Mouse (Mus musculus): ENCODE data around the gene Agxt. TPM values are rescaled to one million over a fixed set of nuclear protein-coding genes. Genes with fewer than 3 reads are reported as not detected.

Gene Agxt
- polyA plus RNA-seq, 1 experiment from 2014 or later, result not detected

DNA sequence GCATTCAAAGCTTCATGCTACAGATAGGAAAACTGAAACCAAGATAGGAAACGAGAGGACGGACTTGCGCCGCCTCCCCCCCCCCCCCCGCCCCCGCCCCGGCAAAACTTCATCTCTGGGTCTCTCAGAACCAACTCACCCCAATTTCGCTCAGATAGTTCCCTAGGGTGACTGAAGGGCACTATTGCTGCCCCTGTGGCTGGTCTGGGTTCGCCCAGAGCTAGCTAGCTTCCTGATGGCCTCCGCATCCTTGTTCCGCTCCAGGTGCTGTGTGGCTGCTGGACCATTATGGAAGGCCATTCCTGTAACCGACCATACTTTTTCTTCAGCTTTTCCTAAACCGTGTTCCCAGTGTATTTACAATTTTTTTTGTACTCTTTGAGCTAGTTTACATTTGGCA lies 19.6 kb upstream of the Agxt start:
- H3K4me2 ChIP-seq (ENCODE audit: low read length), result peak overlapping the region; percentile 54
- DNase-seq (ENCODE audit: low spot score) (no peak), ATAC-seq (replicated peaks; ENCODE audit: low FRiP score, low TSS enrichment, low read depth) (0 out of 2 replicates have a peak, but pooled peaks have one; percentile 30)
- no peak overlapping the region for H3K27ac ChIP-seq (ENCODE audit: low read depth)
- no peaks in the 10 kb centered on the region for H3K36me3 ChIP-seq (ENCODE audit: control insufficient read depth, insufficient read depth, low read length)
- no peak overlapping the region for H3K9ac ChIP-seq (ENCODE audit: low read length)
- H3K27me3 ChIP-seq (replicated peaks; ENCODE audit: control insufficient read depth, insufficient read depth, low read length), result no peaks in the 10 kb centered on the region
- WGBS, result 26% methylated on average over 13 of the region's 13 CpGs
- no peaks in the 10 kb centered on the region; the same call in 1 of the 2 replicates for H3K4me1 ChIP-seq (replicated peaks; ENCODE audit: control insufficient read depth, insufficient read depth, low read length)
- H3K4me3 ChIP-seq (ENCODE audit: low read depth, low read length), result peak overlapping the region; percentile 29
- H3K9me3 ChIP-seq (ENCODE audit: control insufficient read depth, low read length), result 0 out of 2 replicates have a peak, but pooled peaks cover 2% of the 10 kb centered on the region

GRCm38 (mm10) chr1:93118816-93119215 lies 16.2 kb upstream of the Agxt start:
- ATAC-seq (replicated peaks; ENCODE audit: low FRiP score, low TSS enrichment, low read depth) (no peak), DNase-seq (ENCODE audit: low spot score) (no peak)
- Histone ChIP-seq H3K4me3 (ENCODE audit: low read depth, low read length) (no peak overlapping the region), H3K4me1 (replicated peaks; ENCODE audit: control insufficient read depth, insufficient read depth, low read length) (no peaks in the 10 kb centered on the region; the same call in 1 of the 2 replicates), H3K4me2 (ENCODE audit: low read length) (no peak overlapping the region), H3K9me3 (ENCODE audit: control insufficient read depth, low read length) (no peaks in the 10 kb centered on the region), H3K27ac (ENCODE audit: low read depth) (no peak overlapping the region), H3K36me3 (ENCODE audit: control insufficient read depth, insufficient read depth, low read length) (no peaks in the 10 kb centered on the region), H3K27me3 (replicated peaks; ENCODE audit: control insufficient read depth, insufficient read depth, low read length) (no peaks in the 10 kb centered on the region), H3K9ac (ENCODE audit: low read length) (no peak overlapping the region)
- 55% methylated on average over 4 of the region's 4 CpGs for WGBS

DNA sequence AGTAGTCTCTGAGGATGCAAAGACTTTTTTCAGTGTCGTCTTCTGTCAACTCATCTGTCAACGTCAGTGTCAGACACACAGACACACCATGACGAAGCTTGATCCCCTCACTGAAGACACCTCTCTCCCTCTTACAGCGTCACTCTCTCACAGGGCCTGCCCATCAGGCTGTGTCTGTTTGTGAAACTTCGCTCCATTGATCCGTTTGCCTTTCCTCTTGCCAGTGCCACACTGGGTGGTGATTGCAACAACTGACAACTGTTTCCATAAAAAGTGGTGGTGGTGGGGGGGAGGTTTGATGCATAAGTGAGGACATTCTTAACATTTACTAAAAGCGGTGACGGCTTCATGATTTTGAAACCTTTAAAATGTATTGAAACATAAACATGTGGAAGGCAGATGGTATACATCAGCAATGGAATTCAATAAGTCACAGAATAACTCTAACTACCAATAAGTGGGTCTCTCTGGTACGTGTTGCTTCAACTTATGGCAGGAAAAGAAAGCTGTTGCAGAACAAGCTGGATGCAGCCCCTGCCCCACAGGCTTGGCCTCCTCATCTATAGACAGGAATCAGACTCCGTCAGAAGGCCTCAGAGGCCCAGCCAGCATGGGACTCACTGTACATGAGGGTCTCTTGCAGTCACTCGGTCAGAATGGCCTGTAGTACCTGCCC lies 11.7 kb upstream of the Agxt start:
- H3K9me3 ChIP-seq (ENCODE audit: control insufficient read depth, low read length), result no peaks in the 10 kb centered on the region
- no peak overlapping the region for H3K27ac ChIP-seq (ENCODE audit: low read depth)
- DNase-seq (ENCODE audit: low spot score), result no peak

GRCm38 (mm10) chr1:93124066-93124465 lies 11.0 kb upstream of the Agxt start:
- ATAC-seq (replicated peaks; ENCODE audit: low FRiP score, low TSS enrichment, low read depth) (no peak), DNase-seq (ENCODE audit: low spot score) (no peak)
- Histone ChIP-seq H3K4me3 (ENCODE audit: low read depth, low read length) (no peak overlapping the region), H3K27ac (ENCODE audit: low read depth) (no peak overlapping the region), H3K36me3 (ENCODE audit: control insufficient read depth, insufficient read depth, low read length) (no peaks in the 10 kb centered on the region), H3K4me2 (ENCODE audit: low read length) (no peak overlapping the region), H3K9ac (ENCODE audit: low read length) (no peak overlapping the region), H3K4me1 (replicated peaks; ENCODE audit: control insufficient read depth, insufficient read depth, low read length) (no peaks in the 10 kb centered on the region), H3K9me3 (ENCODE audit: control insufficient read depth, low read length) (no peaks in the 10 kb centered on the region), H3K27me3 (replicated peaks; ENCODE audit: control insufficient read depth, insufficient read depth, low read length) (no peaks in the 10 kb centered on the region)
- WGBS, result 67% methylated on average over 8 of the region's 8 CpGs

More for the DNA sequence above, 11.7 kb upstream of the Agxt start:
- no peak overlapping the region for H3K4me3 ChIP-seq (ENCODE audit: low read depth, low read length)
- no peaks in the 10 kb centered on the region for H3K36me3 ChIP-seq (ENCODE audit: control insufficient read depth, insufficient read depth, low read length)
- no peak overlapping the region for H3K9ac ChIP-seq (ENCODE audit: low read length)
- 62% methylated on average over 11 of the region's 11 CpGs for WGBS
- no peak overlapping the region for H3K4me2 ChIP-seq (ENCODE audit: low read length)
- no peaks in the 10 kb centered on the region for H3K27me3 ChIP-seq (replicated peaks; ENCODE audit: control insufficient read depth, insufficient read depth, low read length)
- no peaks in the 10 kb centered on the region for H3K4me1 ChIP-seq (replicated peaks; ENCODE audit: control insufficient read depth, insufficient read depth, low read length)
- no peak for ATAC-seq (replicated peaks; ENCODE audit: low FRiP score, low TSS enrichment, low read depth)

DNA sequence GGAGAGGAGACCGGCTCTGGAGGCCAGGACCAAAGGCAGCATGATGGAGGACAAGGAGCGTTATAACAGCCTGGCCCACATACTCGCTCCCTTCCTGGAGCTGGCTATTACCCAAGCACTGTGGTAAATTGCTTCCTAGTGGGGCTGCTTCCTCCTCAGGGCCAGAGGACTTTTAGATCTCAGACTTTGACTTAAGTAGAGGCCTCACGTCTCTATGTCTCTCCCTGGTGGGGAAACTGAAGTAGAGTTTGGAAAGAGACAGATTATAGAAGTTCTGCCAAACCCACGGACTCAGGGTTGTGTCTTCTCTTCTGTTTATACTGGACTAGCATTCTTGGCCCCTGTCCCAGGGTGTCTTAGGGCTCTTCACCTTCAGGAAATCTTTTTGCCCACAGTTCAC lies 9.8 kb upstream of the Agxt start:
- ATAC-seq (replicated peaks; ENCODE audit: low FRiP score, low TSS enrichment, low read depth) (no peak), DNase-seq (ENCODE audit: low spot score) (no peak)
- no peaks in the 10 kb centered on the region for H3K9me3 ChIP-seq (ENCODE audit: control insufficient read depth, low read length)
- H3K27me3 ChIP-seq (replicated peaks; ENCODE audit: control insufficient read depth, insufficient read depth, low read length), result no peaks in the 10 kb centered on the region
- H3K4me1 ChIP-seq (replicated peaks; ENCODE audit: control insufficient read depth, insufficient read depth, low read length), result no peaks in the 10 kb centered on the region
- H3K9ac ChIP-seq (ENCODE audit: low read length), result no peak overlapping the region
- no peaks in the 10 kb centered on the region for H3K36me3 ChIP-seq (ENCODE audit: control insufficient read depth, insufficient read depth, low read length)
- H3K4me3 ChIP-seq (ENCODE audit: low read depth, low read length), result no peak overlapping the region
- H3K27ac ChIP-seq (ENCODE audit: low read depth), result no peak overlapping the region
- no peak overlapping the region for H3K4me2 ChIP-seq (ENCODE audit: low read length)
- WGBS, result 49% methylated on average over 5 of the region's 5 CpGs

GRCm38 (mm10) chr1:93128209-93128608 lies 6.8 kb upstream of the Agxt start:
- Histone ChIP-seq H3K36me3 (ENCODE audit: control insufficient read depth, insufficient read depth, low read length) (no peaks in the 10 kb centered on the region), H3K4me3 (ENCODE audit: low read depth, low read length) (no peak overlapping the region), H3K27ac (ENCODE audit: low read depth) (no peak overlapping the region), H3K9me3 (ENCODE audit: control insufficient read depth, low read length) (no peaks in the 10 kb centered on the region), H3K27me3 (replicated peaks; ENCODE audit: control insufficient read depth, insufficient read depth, low read length) (no peaks in the 10 kb centered on the region), H3K4me2 (ENCODE audit: low read length) (no peak overlapping the region), H3K9ac (ENCODE audit: low read length) (no peak overlapping the region), H3K4me1 (replicated peaks; ENCODE audit: control insufficient read depth, insufficient read depth, low read length) (no peaks in the 10 kb centered on the region)
- WGBS, result 78% methylated on average over 8 of the region's 8 CpGs
- ATAC-seq (replicated peaks; ENCODE audit: low FRiP score, low TSS enrichment, low read depth), result no peak
- no peak for DNase-seq (ENCODE audit: low spot score)

GRCm38 (mm10) chr1:93128710-93129349 lies 6.2 kb upstream of the Agxt start:
- Histone ChIP-seq H3K4me3 (ENCODE audit: low read depth, low read length) (no peak overlapping the region), H3K27ac (ENCODE audit: low read depth) (no peak overlapping the region), H3K9me3 (ENCODE audit: control insufficient read depth, low read length) (no peaks in the 10 kb centered on the region), H3K36me3 (ENCODE audit: control insufficient read depth, insufficient read depth, low read length) (no peaks in the 10 kb centered on the region), H3K4me2 (ENCODE audit: low read length) (no peak overlapping the region), H3K9ac (ENCODE audit: low read length) (no peak overlapping the region), H3K4me1 (replicated peaks; ENCODE audit: control insufficient read depth, insufficient read depth, low read length) (no peaks in the 10 kb centered on the region), H3K27me3 (replicated peaks; ENCODE audit: control insufficient read depth, insufficient read depth, low read length) (no peaks in the 10 kb centered on the region)
- ATAC-seq (replicated peaks; ENCODE audit: low FRiP score, low TSS enrichment, low read depth), result peak; percentile 71
- peak; percentile 76 for DNase-seq (ENCODE audit: low spot score)
- WGBS, result 25% methylated on average over 6 of the region's 6 CpGs

DNA sequence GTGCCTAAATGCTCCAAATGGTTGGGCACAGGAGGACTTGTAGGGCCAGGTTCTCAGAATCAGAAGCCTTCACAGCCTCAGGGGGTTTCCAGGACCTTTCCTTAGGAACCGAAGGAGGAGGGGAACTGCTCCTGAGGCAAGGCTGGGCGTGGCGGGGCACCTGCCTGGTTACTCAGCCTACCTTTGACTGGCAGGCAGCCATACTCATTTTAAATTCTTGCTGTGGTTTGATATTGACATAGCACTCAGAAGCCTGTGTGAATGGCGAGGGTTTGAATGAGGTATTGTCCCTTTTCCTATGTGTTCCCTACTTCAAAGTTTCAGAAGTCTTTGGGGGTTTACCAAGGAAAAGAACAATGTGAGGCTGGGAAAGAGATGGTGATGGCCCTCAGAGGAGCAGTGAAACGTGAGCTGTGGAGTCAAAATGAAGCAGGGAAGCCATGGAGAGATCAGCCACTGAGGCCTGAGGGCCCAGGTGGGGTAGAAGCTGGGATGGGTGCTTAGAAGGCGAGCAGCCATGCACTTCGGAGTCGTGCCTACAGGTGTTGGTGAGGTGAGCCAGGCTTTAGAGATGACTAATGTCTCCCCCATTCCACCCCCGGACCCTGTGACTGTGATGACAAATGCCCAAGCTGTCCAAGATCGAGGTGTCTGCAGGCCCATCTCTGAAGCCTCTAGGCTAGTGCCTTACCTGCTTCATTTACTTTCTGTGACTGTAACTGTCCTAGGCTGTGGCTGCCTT lies 4.6 kb upstream of the Agxt start:
- Histone ChIP-seq H3K36me3 (ENCODE audit: control insufficient read depth, insufficient read depth, low read length) (no peaks in the 10 kb centered on the region), H3K4me1 (replicated peaks; ENCODE audit: control insufficient read depth, insufficient read depth, low read length) (no peaks in the 10 kb centered on the region), H3K9me3 (ENCODE audit: control insufficient read depth, low read length) (no peaks in the 10 kb centered on the region), H3K27ac (ENCODE audit: low read depth) (no peak overlapping the region), H3K4me2 (ENCODE audit: low read length) (no peak overlapping the region), H3K27me3 (replicated peaks; ENCODE audit: control insufficient read depth, insufficient read depth, low read length) (no peaks in the 10 kb centered on the region), H3K9ac (ENCODE audit: low read length) (no peak overlapping the region), H3K4me3 (ENCODE audit: low read depth, low read length) (no peak overlapping the region)
- WGBS, result 68% methylated on average over 10 of the region's 10 CpGs
- ATAC-seq (replicated peaks; ENCODE audit: low FRiP score, low TSS enrichment, low read depth) (no peak), DNase-seq (ENCODE audit: low spot score) (no peak)

All from intestine, embryonic 14.5 days (tissue).